In genomic region chr16:26950209-26950608, GRCm38 (mm10) we compare ENCODE assay signal across 15 mouse cellular contexts. TPM values are rescaled to one million over a fixed set of nuclear protein-coding genes. Genes with fewer than 3 reads are reported as not detected.
DNase-seq lines count a peak whose midpoint lies in the region; ATAC-seq and TF ChIP-seq lines count a peak whose summit lies in the region.
"Had no signal": no experiment of that assay in that cellular context is flagged by ENCODE, and none has a peak within 500 bp of the region (broad histone marks: within the 10 kb centered on the region; RNA-seq: fewer than 3 reads in every experiment).

No protein-coding gene starts in this region.

- no peak for TF ChIP-seq EP300 in heart, adult 2 months (IDR thresholded peaks at IDR 0.05; ENCODE audit: insufficient read depth, low read depth, low read length)
- no peak for TF ChIP-seq EP300 in lung, postnatal 0 days (IDR thresholded peaks at IDR 0.05)
- TF ChIP-seq EP300 in MEL (IDR thresholded peaks at IDR 0.05; ENCODE audit: low read depth in 1 of 2, low read length in 2 of 2) = no peak

- peak; percentile 28 for TF ChIP-seq RAD21 in MEL (IDR thresholded peaks at IDR 0.05; ENCODE audit: low read depth, low read length)

- no peak for ATAC-seq in lung, postnatal 0 days
- ATAC-seq: hindbrain, embryonic 16.5 days had no signal

- 39% methylated on average over 4 of the region's 4 CpGs for WGBS in heart, adult 2 months
- 28% methylated on average over 4 of the region's 4 CpGs for WGBS in lung, postnatal 0 days
- 39% methylated on average over 4 of the region's 4 CpGs for WGBS in lung, adult 2 months

- TF ChIP-seq CTCF in heart, adult 2 months (IDR thresholded peaks at IDR 0.05) = peak; percentile 48
- peak; percentile 34 for TF ChIP-seq CTCF in lung, postnatal 0 days (IDR thresholded peaks at IDR 0.05)
- TF ChIP-seq CTCF in lung, adult 2 months (IDR thresholded peaks at IDR 0.05; ENCODE audit: insufficient read depth, low read length) = no peak
- TF ChIP-seq CTCF in MEL (IDR thresholded peaks at IDR 0.05 in 2 of 3, conservative IDR thresholded peaks at IDR 0.05 in 1 of 3; ENCODE audit: control insufficient read depth in 1 of 3, insufficient read depth in 1 of 3, low read depth in 2 of 3, low read length in 3 of 3, poor library complexity in 1 of 3, severe bottlenecking in 1 of 3) = peak in 1 of 3 experiments; percentile 45; a peak in 2 of 6 replicates

- H3K27me3 ChIP-seq in heart, adult 2 months (ENCODE audit: control insufficient read depth, insufficient read depth, low read length) = no peaks in the 10 kb centered on the region
- H3K27me3 ChIP-seq in lung, postnatal 0 days (replicated peaks; ENCODE audit: insufficient read depth, low read length) = no peaks in the 10 kb centered on the region
- no peaks in the 10 kb centered on the region for H3K27me3 ChIP-seq in MEL (ENCODE audit: control insufficient read depth in 1 of 2, insufficient read depth in 2 of 2, low read length in 2 of 2)
- H3K27me3 ChIP-seq: lung, embryonic 15.5 days had no signal

- H3K9me3 ChIP-seq in lung, postnatal 0 days (ENCODE audit: low read length) = no peaks in the 10 kb centered on the region
- no peaks in the 10 kb centered on the region for H3K9me3 ChIP-seq in MEL (replicated peaks; ENCODE audit: insufficient read depth, low read length)
- H3K9me3 ChIP-seq: lung, embryonic 15.5 days had no signal

- H3K79me2 ChIP-seq in heart, adult 2 months (replicated peaks; ENCODE audit: control insufficient read depth, insufficient read depth, low read length) = no peaks in the 10 kb centered on the region
- H3K79me2 ChIP-seq in MEL (ENCODE audit: control insufficient read depth, insufficient read depth, low read length, poor library complexity) = no peaks in the 10 kb centered on the region

- H3K9ac ChIP-seq in heart, adult 2 months (ENCODE audit: low read depth, low read length) = no peak overlapping the region
- H3K9ac ChIP-seq in lung, postnatal 0 days (replicated peaks; ENCODE audit: low read depth) = no peak overlapping the region
- H3K9ac ChIP-seq in MEL (ENCODE audit: control insufficient read depth, low read depth, low read length, poor library complexity, severe bottlenecking) = no peak overlapping the region
- H3K9ac ChIP-seq: lung, embryonic 15.5 days had no signal

- intact Hi-C loops in heart, adult 2 months (cut with DNase I) = no loop called here

- H3K4me1 ChIP-seq in heart, adult 2 months (ENCODE audit: control insufficient read depth, insufficient read depth, low read length) = no peaks in the 10 kb centered on the region
- H3K4me1 ChIP-seq in lung, postnatal 0 days (ENCODE audit: insufficient read depth, low read depth, low read length) = no peaks in the 10 kb centered on the region
- H3K4me1 ChIP-seq in lung, adult 2 months (ENCODE audit: control insufficient read depth, insufficient read depth, low read length) = no peaks in the 10 kb centered on the region
- H3K4me1 ChIP-seq in MEL (ENCODE audit: control insufficient read depth in 1 of 2, insufficient read depth in 2 of 2, low read length in 2 of 2) = no peaks in the 10 kb centered on the region
- H3K4me1 ChIP-seq: lung, embryonic 15.5 days had no signal

- no peaks in the 10 kb centered on the region for H3K36me3 ChIP-seq in heart, adult 2 months (ENCODE audit: control insufficient read depth, insufficient read depth, low read length)
- no peaks in the 10 kb centered on the region for H3K36me3 ChIP-seq in lung, postnatal 0 days (ENCODE audit: insufficient read depth, low read length)
- H3K36me3 ChIP-seq in MEL (ENCODE audit: control insufficient read depth in 1 of 2, insufficient read depth in 2 of 2, low read length in 2 of 2) = no peaks in the 10 kb centered on the region
- H3K36me3 ChIP-seq: lung, embryonic 15.5 days had no signal

- H3K4me2 ChIP-seq in lung, postnatal 0 days (replicated peaks; ENCODE audit: low read depth, low read length) = no peak overlapping the region
- H3K4me2 ChIP-seq: lung, embryonic 15.5 days had no signal

- no peak for DNase-seq in heart, adult 2 months
- DNase-seq in heart, adult 9 months (ENCODE audit: low spot score in 2 of 2) = no peak
- no peak for DNase-seq in lung, postnatal 0 days (ENCODE audit: low spot score)
- DNase-seq in lung, adult 2 months = no peak
- peak; percentile 26 for DNase-seq in MEL (ENCODE audit: low read depth, low spot score)
- peak; percentile 8 for DNase-seq in forelimb bud, embryonic 11.5 days (ENCODE audit: low read depth, low spot score)
- no peak for DNase-seq in ovary, postnatal 10 days (ENCODE audit: low spot score)
- DNase-seq in adrenal gland, adult 18-20 months (ENCODE audit: low spot score in 2 of 2) = no peak
- DNase-seq: kidney, postnatal 10 days; thymus, adult 18-20 months had no signal

- no peak overlapping the region for H3K4me3 ChIP-seq in heart, adult 2 months
- H3K4me3 ChIP-seq in lung, postnatal 0 days (ENCODE audit: low read depth, low read length) = no peak overlapping the region
- H3K4me3 ChIP-seq in lung, adult 2 months (replicated peaks; ENCODE audit: extremely low read depth, low read depth, low read length) = no peak overlapping the region
- no peak overlapping the region for H3K4me3 ChIP-seq in MEL (ENCODE audit: control insufficient read depth in 1 of 2, insufficient read depth in 1 of 2, low read depth in 2 of 2, low read length in 2 of 2)
- H3K4me3 ChIP-seq: lung, embryonic 15.5 days had no signal

- TF ChIP-seq POLR2A in heart, adult 2 months (IDR thresholded peaks at IDR 0.05; ENCODE audit: insufficient read depth, low read depth, low read length) = no peak
- no peak for TF ChIP-seq POLR2A in lung, adult 2 months (IDR thresholded peaks at IDR 0.05; ENCODE audit: borderline replicate concordance, extremely low read depth, low read depth, low read length)
- TF ChIP-seq POLR2A in MEL (IDR thresholded peaks at IDR 0.05; ENCODE audit: control insufficient read depth in 1 of 2, insufficient read depth in 1 of 2, low read depth in 1 of 2, low read length in 2 of 2, poor library complexity in 1 of 2) = no peak

- H3K27ac ChIP-seq in heart, adult 2 months = no peak overlapping the region
- H3K27ac ChIP-seq in lung, postnatal 0 days (ENCODE audit: low read length) = no peak overlapping the region
- no peak overlapping the region for H3K27ac ChIP-seq in MEL (ENCODE audit: control insufficient read depth, low read depth, low read length)
- H3K27ac ChIP-seq: lung, embryonic 15.5 days had no signal

TF ChIP-seq in MEL, 35 proteins besides CTCF, POLR2A, EP300 and RAD21:
- TF ChIP-seq ZC3H11A (IDR thresholded peaks at IDR 0.05; ENCODE audit: low read depth, low read length) = peak; percentile 15; the same call in 1 of the 2 replicates
- no peak for TF ChIP-seq MAZ (IDR thresholded peaks at IDR 0.05; ENCODE audit: low read depth, low read length)
- peak; percentile 55 for TF ChIP-seq SMC3 (IDR thresholded peaks at IDR 0.05; ENCODE audit: low read depth, low read length)
- no peak for TF ChIP-seq TAL1 (IDR thresholded peaks at IDR 0.05; ENCODE audit: low read length)

RNA-seq across cellular contexts. Expression of gene Gmnc, which starts 41.2 kb away (rescaled TPM):
- under 1 TPM in 1 of 2 experiments, not detected in 1; 0.08 TPM for total RNA-seq in heart, adult 2 months (2021)
- polyA plus RNA-seq in heart, adult 2 months (2012; rRNA removed) = 0.18 TPM in 1 of 2 replicates, not detected in the other
- polyA plus RNA-seq in lung, postnatal 0 days (2015; fragmentation: Nextera tagmentation; extraction: Ambion mirVana) = 0.17 and 0.39 TPM in 2 replicates
- polyA plus RNA-seq in lung, adult 2 months (2012; rRNA removed) = 1.3 and 1.6 TPM in 2 replicates
- total RNA-seq in MEL (2012; rRNA removed) = not detected in 2 replicates
- polyA plus RNA-seq in MEL (2012; ENCODE audit: insufficient read depth in 1 of 2, insufficient read length in 2 of 2, low read depth in 1 of 2, low replicate concordance in 2 of 2, missing spikeins in 1 of 2) = not detected
- total RNA-seq in adrenal gland, adult 18-20 months (2021) = not detected
- total RNA-seq: adrenal gland, postnatal 36 days; granulocyte monocyte progenitor cell, adult 5-6 weeks; megakaryocyte-erythroid progenitor cell, adult 5-6 weeks had no signal

Comparison
In these comparisons a context has a peak if more than half of its experiments do, and no peak if none do; other contexts are left out.
1. DNase-seq: peak in MEL (single experiment) and forelimb bud, embryonic 11.5 days (single experiment); none in heart, adult 2 months (0 of 2), heart, adult 9 months (0 of 2), lung, postnatal 0 days (single experiment), lung, adult 2 months (single experiment), ovary, postnatal 10 days (single experiment) and adrenal gland, adult 18-20 months (0 of 2).